Mouse (Mus musculus) ES-Bruce4 (cell line): ENCODE data around the gene Diras2.

Experiments
- CTCF ChIP-seq: IDR thresholded peaks from one replicate; pipeline ENCODE4 v1.8.1; 2011; ENCODE audit warnings: low read depth, low read length
- POLR2A ChIP-seq: IDR thresholded peaks from one replicate; pipeline ENCODE4 v1.8.1; 2011; ENCODE audit warnings: low read length; ENCODE audit not compliant: insufficient read depth

- no peak for TF ChIP-seq POLR2A
- peak; percentile 3 for TF ChIP-seq CTCF
These were observed 34.1 kb upstream of the Diras2 start for GRCm38 (mm10) chr13:52565103-52565739.
